Mouse (Mus musculus): ENCODE measurements around the gene March1. TPM values are rescaled to one million over a fixed set of nuclear protein-coding genes. Genes with fewer than 3 reads are reported as not detected.
A peak's percentile ranks its signal among the peaks of the same experiment; 100 is the strongest.
"Not testable (repeated sequence)": the region's sequence is repeated elsewhere in the genome, so short reads cannot be mapped to it uniquely, and the experiment has no call there.

The March1 gene
- total and polyA plus RNA-seq, 2 experiments: 0.44 to 4.4 TPM

DNA sequence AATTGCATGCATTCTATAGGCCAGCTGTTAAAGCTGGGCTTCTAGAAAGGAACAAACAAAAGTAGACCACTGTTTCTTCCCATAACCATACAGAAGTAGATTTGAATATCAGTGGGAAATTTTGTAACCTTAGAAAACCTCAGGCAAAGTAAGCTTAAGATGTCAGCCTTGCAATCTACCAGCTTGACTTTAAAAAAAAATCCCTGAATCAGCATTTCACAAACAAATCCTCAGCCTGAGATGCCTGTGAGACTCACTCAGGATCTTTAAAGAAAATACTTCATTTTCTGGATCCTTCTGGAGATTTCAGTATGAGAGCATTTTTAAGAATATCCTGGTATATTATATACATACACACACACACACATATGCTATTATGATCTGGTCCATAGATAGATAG, 780.1 kb downstream of the March1 start:
- no peaks in the 10 kb centered on the region for H3K36me3 ChIP-seq (ENCODE audit: control insufficient read depth, insufficient read depth, low read length)
- H3K27ac ChIP-seq (replicated peaks; ENCODE audit: insufficient read depth, low read depth, low read length): no peak overlapping the region
- no peaks in the 10 kb centered on the region for H3K79me2 ChIP-seq (ENCODE audit: control insufficient read depth, insufficient read depth, low read length)
- no peak overlapping the region for H3K9ac ChIP-seq (ENCODE audit: low read depth, low read length)
- DNase-seq (ENCODE audit: extremely low read depth, low read depth, low spot score): no peak
- no peak overlapping the region for H3K4me3 ChIP-seq (ENCODE audit: insufficient read depth, low read depth, low read length)
- H3K4me1 ChIP-seq (ENCODE audit: control insufficient read depth, insufficient read depth, low read length): no peaks in the 10 kb centered on the region
- TF ChIP-seq POLR2A (IDR thresholded peaks at IDR 0.05; ENCODE audit: extremely low read depth, insufficient read depth, low read length) (no peak), CTCF (IDR thresholded peaks at IDR 0.05; ENCODE audit: low read depth, low read length) (no peak)
- H3K27me3 ChIP-seq (ENCODE audit: control insufficient read depth, insufficient read depth, low read length): no peaks in the 10 kb centered on the region

- no peak for DNase-seq (ENCODE audit: extremely low read depth, low read depth, low spot score)
- Histone ChIP-seq H3K4me3 (ENCODE audit: insufficient read depth, low read depth, low read length) (no peak overlapping the region), H3K27me3 (ENCODE audit: control insufficient read depth, insufficient read depth, low read length) (no peaks in the 10 kb centered on the region), H3K27ac (replicated peaks; ENCODE audit: insufficient read depth, low read depth, low read length) (no peak overlapping the region), H3K36me3 (ENCODE audit: control insufficient read depth, insufficient read depth, low read length) (no peaks in the 10 kb centered on the region), H3K79me2 (ENCODE audit: control insufficient read depth, insufficient read depth, low read length) (no peaks in the 10 kb centered on the region), H3K4me1 (ENCODE audit: control insufficient read depth, insufficient read depth, low read length) (no peaks in the 10 kb centered on the region), H3K9ac (ENCODE audit: low read depth, low read length) (no peak overlapping the region)
- no peak for TF ChIP-seq POLR2A (IDR thresholded peaks at IDR 0.05; ENCODE audit: extremely low read depth, insufficient read depth, low read length)
- no peak for TF ChIP-seq CTCF (IDR thresholded peaks at IDR 0.05; ENCODE audit: low read depth, low read length)
- WGBS: 69% methylated on average over 1 of the region's 1 CpGs
Observed at GRCm38 (mm10) chr8:66400050-66400449, 782.4 kb downstream of the March1 start.

GRCm38 (mm10) chr8:66404711-66405414, 787.2 kb downstream of the March1 start:
- no peak overlapping the region for H3K27ac ChIP-seq (replicated peaks; ENCODE audit: insufficient read depth, low read depth, low read length)

DNA sequence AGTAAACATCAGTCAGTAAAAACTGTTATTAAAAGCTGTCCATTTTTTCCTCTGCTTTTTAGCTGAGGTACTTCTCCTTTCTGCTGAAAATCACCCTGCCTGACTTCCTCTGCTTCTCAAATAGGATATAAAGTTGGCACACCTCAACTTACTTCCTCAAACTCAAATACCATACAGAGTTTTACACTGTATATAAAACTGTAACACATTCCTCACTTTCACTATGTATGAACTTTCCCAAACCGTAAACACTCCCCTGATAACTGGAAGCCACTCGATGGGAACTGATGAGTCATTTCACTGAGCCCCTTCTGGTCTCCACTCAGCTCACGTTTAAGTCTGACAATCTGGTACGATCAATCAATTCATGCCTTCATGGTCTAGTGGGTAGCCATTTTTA, 788.1 kb downstream of the March1 start:
- H3K79me2 ChIP-seq (ENCODE audit: control insufficient read depth, insufficient read depth, low read length); H3K27ac ChIP-seq (replicated peaks; ENCODE audit: insufficient read depth, low read depth, low read length); H3K27me3 ChIP-seq (ENCODE audit: control insufficient read depth, insufficient read depth, low read length); H3K9ac ChIP-seq (ENCODE audit: low read depth, low read length); H3K4me3 ChIP-seq (ENCODE audit: insufficient read depth, low read depth, low read length); DNase-seq (ENCODE audit: extremely low read depth, low read depth, low spot score); H3K4me1 ChIP-seq (ENCODE audit: control insufficient read depth, insufficient read depth, low read length); H3K36me3 ChIP-seq (ENCODE audit: control insufficient read depth, insufficient read depth, low read length): not testable (repeated sequence)
- 62% methylated on average over 4 of the region's 4 CpGs for WGBS

More at GRCm38 (mm10) chr8:66404711-66405414, 787.2 kb downstream of the March1 start:
- 81% methylated on average over 2 of the region's 2 CpGs for WGBS
- Histone ChIP-seq H3K4me3 (ENCODE audit: insufficient read depth, low read depth, low read length) (no peak overlapping the region), H3K9ac (ENCODE audit: low read depth, low read length) (no peak overlapping the region), H3K4me1 (ENCODE audit: control insufficient read depth, insufficient read depth, low read length) (0 out of 2 replicates have a peak, but pooled peaks cover 1% of the 10 kb centered on the region), H3K36me3 (ENCODE audit: control insufficient read depth, insufficient read depth, low read length) (no peaks in the 10 kb centered on the region), H3K79me2 (ENCODE audit: control insufficient read depth, insufficient read depth, low read length) (no peaks in the 10 kb centered on the region), H3K27me3 (ENCODE audit: control insufficient read depth, insufficient read depth, low read length) (no peaks in the 10 kb centered on the region)
- DNase-seq (ENCODE audit: extremely low read depth, low read depth, low spot score): peak; percentile 57
- TF ChIP-seq POLR2A (IDR thresholded peaks at IDR 0.05; ENCODE audit: extremely low read depth, insufficient read depth, low read length) (no peak), CTCF (IDR thresholded peaks at IDR 0.05; ENCODE audit: low read depth, low read length) (no peak)

GRCm38 (mm10) chr8:66406596-66407361, 789.1 kb downstream of the March1 start:
- no peak for TF ChIP-seq CTCF (IDR thresholded peaks at IDR 0.05; ENCODE audit: low read depth, low read length)
- no peak for TF ChIP-seq POLR2A (IDR thresholded peaks at IDR 0.05; ENCODE audit: extremely low read depth, insufficient read depth, low read length)
- H3K9ac ChIP-seq (ENCODE audit: low read depth, low read length): no peak overlapping the region
- no peak overlapping the region for H3K27ac ChIP-seq (replicated peaks; ENCODE audit: insufficient read depth, low read depth, low read length)
- H3K4me1 ChIP-seq (ENCODE audit: control insufficient read depth, insufficient read depth, low read length): 0 out of 2 replicates have a peak, but pooled peaks cover 1% of the 10 kb centered on the region
- H3K79me2 ChIP-seq (ENCODE audit: control insufficient read depth, insufficient read depth, low read length): no peaks in the 10 kb centered on the region
- no peaks in the 10 kb centered on the region for H3K36me3 ChIP-seq (ENCODE audit: control insufficient read depth, insufficient read depth, low read length)
- DNase-seq (ENCODE audit: extremely low read depth, low read depth, low spot score): no peak
- no peaks in the 10 kb centered on the region for H3K27me3 ChIP-seq (ENCODE audit: control insufficient read depth, insufficient read depth, low read length)
- H3K4me3 ChIP-seq (ENCODE audit: insufficient read depth, low read depth, low read length): no peak overlapping the region
- WGBS: 80% methylated on average over 6 of the region's 6 CpGs

Measured in liver, adult 2 months (tissue).